Mouse (Mus musculus): ENCODE measurements at regions not wholly inside any gene's neighbourhood (a gene's known extent, or its start where the extent isn't known, plus 50 kb on each side); places are given as distances from the start of the nearest gene placed in this dataset.
"Not testable (repeated sequence)": the region's sequence is repeated elsewhere in the genome, so short reads cannot be mapped to it uniquely, and the experiment has no call there.

GRCm38 (mm10) chr14:48762691-48763090 is 89.1 kb upstream of the Otx2 start:
- whole genome bisulfite sequencing, result 84% methylated on average over 5 of the region's 5 CpGs
- no peak for DNase-seq (ENCODE audit: low read depth, low spot score)

- DNase-seq (ENCODE audit: low read depth, low spot score), result no peak
- WGBS, result 57% methylated on average over 7 of the region's 7 CpGs
Observed at GRCm38 (mm10) chr14:48761002-48761648, 87.5 kb upstream of the Otx2 start.

GRCm38 (mm10) chr14:48755096-48755495 is 81.5 kb upstream of the Otx2 start:
- 88% methylated on average over 5 of the region's 5 CpGs for WGBS

GRCm38 (mm10) chr14:48754080-48754720 is 80.6 kb upstream of the Otx2 start:
- 42% methylated on average over 11 of the region's 11 CpGs for WGBS
- DNase-seq (ENCODE audit: low read depth, low spot score), result no peak

More at GRCm38 (mm10) chr14:48755096-48755495, 81.5 kb upstream of the Otx2 start:
- DNase-seq (ENCODE audit: low read depth, low spot score), result not testable (repeated sequence)

- no peak for DNase-seq (ENCODE audit: low read depth, low spot score)
- 36% methylated on average over 10 of the region's 10 CpGs for WGBS
Observed at GRCm38 (mm10) chr14:48753517-48754079, 80.0 kb upstream of the Otx2 start.

- WGBS, result 53% methylated on average over 7 of the region's 7 CpGs
- no peak for DNase-seq (ENCODE audit: low read depth, low spot score)
Observed at GRCm38 (mm10) chr14:48753084-48753483, 79.5 kb upstream of the Otx2 start.

GRCm38 (mm10) chr14:48752579-48752905 is 78.9 kb upstream of the Otx2 start:
- 31% methylated on average over 8 of the region's 8 CpGs for WGBS

GRCm38 (mm10) chr14:48751751-48752578 is 78.3 kb upstream of the Otx2 start:
- WGBS, result 19% methylated on average over 18 of the region's 18 CpGs
- no peak for DNase-seq (ENCODE audit: low read depth, low spot score)

More at GRCm38 (mm10) chr14:48752579-48752905, 78.9 kb upstream of the Otx2 start:
- no peak for DNase-seq (ENCODE audit: low read depth, low spot score)

- no peak for DNase-seq (ENCODE audit: low read depth, low spot score)
- 35% methylated on average over 6 of the region's 6 CpGs for WGBS
Observed at GRCm38 (mm10) chr14:48750994-48751393, 77.4 kb upstream of the Otx2 start.

GRCm38 (mm10) chr14:48748976-48749375 is 75.4 kb upstream of the Otx2 start:
- DNase-seq (ENCODE audit: low read depth, low spot score), result no peak
- 89% methylated on average over 12 of the region's 12 CpGs for WGBS

- no peak for DNase-seq (ENCODE audit: low read depth, low spot score)
- WGBS, result 89% methylated on average over 1 of the region's 1 CpGs
Observed at GRCm38 (mm10) chr14:48747936-48748335, 74.3 kb upstream of the Otx2 start.

- no peak for DNase-seq (ENCODE audit: low read depth, low spot score)
- WGBS, result 57% methylated on average over 7 of the region's 7 CpGs
Observed at GRCm38 (mm10) chr14:48740942-48741602, 67.5 kb upstream of the Otx2 start.

GRCm38 (mm10) chr14:48739121-48739520 is 65.5 kb upstream of the Otx2 start:
- WGBS, result 81% methylated on average over 4 of the region's 4 CpGs
- no peak for DNase-seq (ENCODE audit: low read depth, low spot score)

- no peak for DNase-seq (ENCODE audit: low read depth, low spot score)
- 60% methylated on average over 10 of the region's 10 CpGs for WGBS
Observed at GRCm38 (mm10) chr14:48738641-48739040, 65.0 kb upstream of the Otx2 start.

- WGBS, result 82% methylated on average over 10 of the region's 10 CpGs
- no peak for DNase-seq (ENCODE audit: low read depth, low spot score)
Observed at GRCm38 (mm10) chr14:48738213-48738612, 64.6 kb upstream of the Otx2 start.

- 58% methylated on average over 14 of the region's 14 CpGs for WGBS
Observed at GRCm38 (mm10) chr14:48736969-48737860, 63.6 kb upstream of the Otx2 start.

GRCm38 (mm10) chr14:48736211-48736610 is 62.6 kb upstream of the Otx2 start:
- 83% methylated on average over 6 of the region's 6 CpGs for WGBS
- DNase-seq (ENCODE audit: low read depth, low spot score), result no peak

More at GRCm38 (mm10) chr14:48736969-48737860, 63.6 kb upstream of the Otx2 start:
- no peak for DNase-seq (ENCODE audit: low read depth, low spot score)

GRCm38 (mm10) chr14:48729996-48730395 is 56.4 kb upstream of the Otx2 start:
- WGBS, result 89% methylated on average over 2 of the region's 2 CpGs
- no peak for DNase-seq (ENCODE audit: low read depth, low spot score)

Measured in large intestine, adult 2 months (tissue).